Mouse (Mus musculus) adrenal gland, postnatal 25 days (tissue): Measurements from ENCODE around the gene Apobr. TPM values are rescaled to one million over a fixed set of nuclear protein-coding genes. Genes with fewer than 3 reads are reported as not detected.

Experiments
- microRNA-seq, 2 experiments: library from miRNA; unstranded; fragments of <30 nt; microRNA quantifications; one replicate each; pipeline ENCODE4 v1.2.0; 2021
- total RNA-seq: library from RNA; stranded (reverse); gene quantifications from 2 replicates; pipeline ENCODE4 v1.2.3, GENCODE M21; 2021

The Apobr gene
- total RNA-seq, 1 experiment from 2014 or later = 1.4 TPM

Small RNA genes within 50 kb of the gene (microRNA-seq; reads per million reads assigned to microRNA genes)
- 1.4 to 1.8 reads per million in 2 experiments for gene Mir7059

Other genes with a start within 250 kb of the Apobr start
- 0.43 and 1.0 TPM in 2 replicates for gene Lat, start 215.4 kb upstream of the Apobr start, total RNA-seq
- 43.1 and 54.8 TPM in 2 replicates for gene Spns1, start 207.5 kb upstream of the Apobr start, total RNA-seq
- gene Nfatc2ip, start 188.2 kb upstream of the Apobr start, total RNA-seq = 8.6 and 8.7 TPM in 2 replicates
- gene Cd19, start 170.1 kb upstream of the Apobr start, total RNA-seq = 0.67 and 1.9 TPM in 2 replicates
- 58.2 and 82.6 TPM in 2 replicates for gene Rabep2, start 156.2 kb upstream of the Apobr start, total RNA-seq
- not detected in 2 replicates for gene Atp2a1, start 121.8 kb upstream of the Apobr start, total RNA-seq
- gene Sh2b1, start 109.5 kb upstream of the Apobr start, total RNA-seq = 60.4 and 63.6 TPM in 2 replicates
- 180 and 191 TPM in 2 replicates for gene Tufm, start 97.6 kb upstream of the Apobr start, total RNA-seq
- 123 and 138 TPM in 2 replicates for gene Atxn2l, start 81.5 kb upstream of the Apobr start, total RNA-seq
- gene Eif3c, start 18.5 kb upstream of the Apobr start, total RNA-seq = 256 and 282 TPM in 2 replicates
- gene Cln3, start 875 bp downstream of the Apobr start, total RNA-seq = 31.7 and 42.7 TPM in 2 replicates
- not detected in 2 replicates for gene Il27, start 10.0 kb downstream of the Apobr start, total RNA-seq
- gene Nupr1, start 45.9 kb downstream of the Apobr start, total RNA-seq = 12.1 and 20.7 TPM in 2 replicates
- gene Sgf29, start 64.4 kb downstream of the Apobr start, total RNA-seq = 37.5 and 41.1 TPM in 2 replicates
- 29.6 and 31.0 TPM in 2 replicates for gene Sult1a1, start 91.5 kb downstream of the Apobr start, total RNA-seq
- 83.3 and 85.8 TPM in 2 replicates for gene Bola2, start 110.5 kb downstream of the Apobr start, total RNA-seq
- gene Slx1b, start 110.8 kb downstream of the Apobr start, total RNA-seq = 12.8 and 17.5 TPM in 2 replicates
- gene Coro1a, start 122.8 kb downstream of the Apobr start, total RNA-seq = 3.5 and 8.0 TPM in 2 replicates
- gene Mapk3, start 174.7 kb downstream of the Apobr start, total RNA-seq = 142 and 170 TPM in 2 replicates
- 6.5 and 7.5 TPM in 2 replicates for gene Gdpd3, start 181.4 kb downstream of the Apobr start, total RNA-seq
- gene Ypel3, start 192.0 kb downstream of the Apobr start, total RNA-seq = 122 and 181 TPM in 2 replicates
- 0.67 and 1.6 TPM in 2 replicates for gene Tbx6, start 196.5 kb downstream of the Apobr start, total RNA-seq
- gene Ppp4c, start 207.6 kb downstream of the Apobr start, total RNA-seq = 91.5 and 101 TPM in 2 replicates
- 17.2 and 17.3 TPM in 2 replicates for gene Fam57b, start 212.7 kb downstream of the Apobr start, total RNA-seq
- not detected in 2 replicates for gene 4930451I11Rik, start 246.7 kb downstream of the Apobr start, total RNA-seq